Mouse (Mus musculus) liver, adult 2 months (tissue): Measurements from ENCODE around the gene Ulk3. TPM values are rescaled to one million over a fixed set of nuclear protein-coding genes. Genes with fewer than 3 reads are reported as not detected.

Experiments
- DNase-seq: peaks from one replicate; pipeline ENCODE4 v3.0.0-alpha.2; 2011; ENCODE audit warnings: low read depth, low spot score; ENCODE audit errors: extremely low read depth
- H3K27ac ChIP-seq: fragments of 200-500 bp; replicated peaks from 2 replicates; pipeline ENCODE4 v1.5.1; 2012; ENCODE audit warnings: low read depth, mild to moderate bottlenecking, control low read depth, inconsistent platforms, low read length; ENCODE audit not compliant: insufficient read depth
- H3K27me3 ChIP-seq: fragments of 200-500 bp; 2 replicates; pipeline ENCODE4 v1.6.1; 2012; ENCODE audit warnings: mild to moderate bottlenecking, moderate library complexity, low read length, inconsistent platforms; ENCODE audit not compliant: control insufficient read depth, insufficient read depth
- H3K36me3 ChIP-seq: fragments of 200-500 bp; 2 replicates; pipeline ENCODE4 v1.6.1; 2012; ENCODE audit warnings: low read length, inconsistent platforms; ENCODE audit not compliant: control insufficient read depth, insufficient read depth
- H3K4me1 ChIP-seq: fragments of 200-500 bp; 2 replicates; pipeline ENCODE4 v1.6.1; 2011; ENCODE audit warnings: low read length; ENCODE audit not compliant: control insufficient read depth, insufficient read depth
- H3K4me3 ChIP-seq: fragments of 200-500 bp; 2 replicates; pipeline ENCODE4 v1.5.1; 2011; ENCODE audit warnings: low read depth, mild to moderate bottlenecking, control low read depth, low read length, moderate library complexity; ENCODE audit not compliant: insufficient read depth
- H3K79me2 ChIP-seq: fragments of 200-500 bp; 2 replicates; pipeline ENCODE4 v1.6.1; 2012; ENCODE audit warnings: inconsistent platforms, mild to moderate bottlenecking, low read length, moderate library complexity; ENCODE audit not compliant: control insufficient read depth, insufficient read depth
- H3K9ac ChIP-seq: fragments of 200-500 bp; 2 replicates; pipeline ENCODE4 v1.6.1; 2012; ENCODE audit warnings: low read depth, mild to moderate bottlenecking, control low read depth, inconsistent platforms, low read length
- CTCF ChIP-seq: fragments of 200-500 bp; IDR thresholded peaks from 2 replicates; pipeline ENCODE4 v1.5.1; 2011; ENCODE audit warnings: low read depth, low read length, control low read depth
- POLR2A ChIP-seq: fragments of 200-500 bp; IDR thresholded peaks from 2 replicates; pipeline ENCODE4 v1.6.1; 2011; ENCODE audit warnings: low read length, control low read depth; ENCODE audit not compliant: insufficient read depth; ENCODE audit errors: extremely low read depth
- WGBS: fragments of 180-500 bp; shearing (Covaris S2); methylation state at CpG from one replicate; pipeline ENCODE4 v1.1.7; 2018; 5-methylcytosine and 5-hydroxymethylcytosine counted together
- polyA plus RNA-seq: library from polyadenylated mRNA; depleted of rRNA; stranded (reverse); fragments of >200 nt; gene quantifications from 2 replicates; pipeline ENCODE4 v1.2.3, GENCODE M21; 2012
- total RNA-seq: library from RNA; depleted of rRNA; stranded (reverse); fragments of >200 nt; gene quantifications from 2 replicates; pipeline ENCODE4 v1.2.3, GENCODE M21; 2014

The Ulk3 gene
- total and polyA plus RNA-seq, 2 experiments, result 4.5 to 16.8 TPM

- DNase-seq, result no peak
- no peaks in the 10 kb centered on the region; the same call in 1 of the 2 replicates for H3K79me2 ChIP-seq
- H3K27me3 ChIP-seq, result no peaks in the 10 kb centered on the region
- no peak overlapping the region for H3K4me3 ChIP-seq
- WGBS, result 81% methylated on average over 3 of the region's 3 CpGs
- H3K4me1 ChIP-seq, result no peaks in the 10 kb centered on the region
- H3K9ac ChIP-seq, result no peak overlapping the region
- TF ChIP-seq CTCF, result no peak
- TF ChIP-seq POLR2A, result no peak
- peaks cover 5% of the 10 kb centered on the region; the same call in 1 of the 2 replicates for H3K36me3 ChIP-seq
- no peak overlapping the region for H3K27ac ChIP-seq
These were observed 13.7 kb upstream of the Ulk3 start for GRCm38 (mm10) chr9:57575577-57575976.

DNA sequence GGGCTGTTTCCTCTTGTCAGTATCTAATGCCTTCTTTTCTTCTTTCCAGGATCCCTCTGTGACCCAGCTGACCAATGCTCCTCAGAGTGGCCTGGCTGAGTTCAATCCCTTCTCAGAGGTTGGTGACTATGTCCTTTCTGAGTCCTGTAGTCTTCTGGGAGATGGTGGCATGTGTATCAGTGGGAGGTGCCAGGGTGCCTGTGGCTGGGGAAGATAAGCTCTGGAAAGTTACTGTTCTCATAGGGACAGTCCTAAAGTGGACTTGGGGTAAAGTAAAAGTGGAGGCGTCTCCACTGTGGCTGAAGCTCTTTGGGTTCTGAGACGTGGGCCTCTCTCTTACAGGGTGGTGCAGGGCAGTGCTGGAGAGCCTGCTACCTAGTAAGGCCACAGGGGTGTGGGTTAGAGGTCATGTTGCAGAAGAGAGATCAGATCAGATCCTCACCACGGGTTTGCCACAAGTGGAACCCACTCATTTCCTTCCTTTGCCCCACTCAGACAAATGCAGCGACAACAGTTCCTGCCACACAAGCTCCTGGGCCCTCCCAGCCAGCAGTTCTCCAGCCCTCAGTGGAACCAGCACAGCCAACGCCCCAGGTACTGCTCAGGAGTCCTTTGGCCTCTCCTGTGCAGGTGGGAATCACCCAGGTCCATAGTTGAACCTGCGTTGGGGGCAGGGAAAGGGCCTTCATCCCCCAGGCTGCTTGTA, 12.0 kb upstream of the Ulk3 start:
- H3K9ac ChIP-seq, result no peak overlapping the region
- no peak for TF ChIP-seq POLR2A
- TF ChIP-seq CTCF, result no peak
- H3K27ac ChIP-seq, result no peak overlapping the region

DNA sequence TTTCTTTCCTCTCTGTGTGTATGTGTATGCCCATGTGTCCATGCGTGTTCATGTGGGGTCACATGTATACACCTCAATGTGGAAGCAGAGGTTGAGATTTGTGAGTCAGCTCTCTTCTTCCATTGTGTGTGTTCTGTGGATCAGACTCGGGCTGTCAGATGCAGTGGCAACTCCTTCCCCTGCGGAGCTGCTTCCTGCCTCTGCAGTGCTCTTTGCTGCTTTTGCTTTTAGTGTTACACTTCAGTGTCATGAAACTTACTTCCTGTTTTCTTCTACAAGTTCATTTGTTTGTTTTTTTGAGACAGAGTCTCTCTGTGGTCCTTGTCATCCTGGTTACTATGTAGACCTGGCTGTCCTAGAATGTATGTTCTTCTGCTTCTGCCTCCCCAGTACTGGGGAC, 4.3 kb upstream of the Ulk3 start:
- H3K27ac ChIP-seq, result no peak overlapping the region
- H3K27me3 ChIP-seq, result no peaks in the 10 kb centered on the region
- no peak for DNase-seq
- H3K4me1 ChIP-seq, result peaks cover 4% of the 10 kb centered on the region
- H3K9ac ChIP-seq, result no peak overlapping the region
- TF ChIP-seq POLR2A (no peak), CTCF (no peak)
- WGBS, result 80% methylated on average over 3 of the region's 3 CpGs
- H3K79me2 ChIP-seq, result no peaks in the 10 kb centered on the region
- no peak overlapping the region for H3K4me3 ChIP-seq
- peaks cover 26% of the 10 kb centered on the region; the same call in 1 of the 2 replicates for H3K36me3 ChIP-seq

More for the DNA sequence above, 12.0 kb upstream of the Ulk3 start:
- DNase-seq, result no peak
- Histone ChIP-seq H3K36me3 (peaks cover 15% of the 10 kb centered on the region; the same call in 1 of the 2 replicates), H3K27me3 (no peaks in the 10 kb centered on the region), H3K4me3 (no peak overlapping the region), H3K4me1 (no peaks in the 10 kb centered on the region), H3K79me2 (no peaks in the 10 kb centered on the region; the same call in 1 of the 2 replicates)
- 80% methylated on average over 6 of the region's 6 CpGs for WGBS

- H3K4me3 ChIP-seq, result no peak overlapping the region
- H3K9ac ChIP-seq, result no peak overlapping the region
- peaks cover 8% of the 10 kb centered on the region for H3K4me1 ChIP-seq
- H3K79me2 ChIP-seq, result no peaks in the 10 kb centered on the region
- H3K27ac ChIP-seq, result no peak overlapping the region
- 75% methylated on average over 5 of the region's 5 CpGs for WGBS
- 0 out of 2 replicates have a peak, but pooled peaks cover 2% of the 10 kb centered on the region for H3K36me3 ChIP-seq
- no peaks in the 10 kb centered on the region for H3K27me3 ChIP-seq
- TF ChIP-seq CTCF, result no peak
- no peak for TF ChIP-seq POLR2A
- DNase-seq, result no peak
These were observed 1.5 kb downstream of the Ulk3 start for GRCm38 (mm10) chr9:57590726-57591125.

DNA sequence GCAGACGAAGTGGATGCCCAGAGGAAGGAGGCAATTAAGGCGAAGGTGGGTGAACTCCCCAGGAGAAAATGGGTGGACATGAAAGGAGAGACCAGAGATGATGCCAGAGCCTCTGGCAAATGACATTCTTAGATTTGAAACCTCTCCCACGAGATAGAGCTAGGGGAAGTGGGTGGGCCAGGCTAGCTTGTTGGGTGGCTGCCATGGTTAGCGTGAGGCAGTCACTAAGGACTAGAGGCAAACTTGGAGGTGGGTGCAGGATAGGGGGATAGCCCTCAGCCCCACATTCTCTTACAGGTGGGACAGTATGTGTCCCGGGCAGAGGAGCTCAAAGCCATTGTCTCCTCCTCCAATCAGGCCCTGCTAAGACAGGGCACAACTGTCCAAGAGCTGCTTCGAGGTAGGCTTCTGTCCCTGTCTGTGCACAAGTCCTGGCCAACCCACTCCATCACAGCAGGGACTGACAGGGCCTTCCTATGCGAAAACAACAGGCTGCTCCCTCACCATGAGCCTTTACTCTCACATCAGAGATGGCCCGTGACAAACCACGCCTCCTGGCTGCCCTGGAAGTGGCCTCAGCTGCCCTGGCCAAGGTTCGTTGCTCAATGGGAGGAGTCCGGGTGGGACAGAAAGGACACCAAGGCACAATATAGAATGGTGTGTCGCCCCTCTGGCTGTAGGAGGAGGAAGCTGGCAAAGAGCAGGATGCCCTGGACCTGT, 4.4 kb downstream of the Ulk3 start:
- Histone ChIP-seq H3K4me1 (peaks cover 8% of the 10 kb centered on the region), H3K27me3 (no peaks in the 10 kb centered on the region), H3K36me3 (0 out of 2 replicates have a peak, but pooled peaks cover 2% of the 10 kb centered on the region), H3K27ac (no peak overlapping the region), H3K9ac (no peak overlapping the region), H3K79me2 (no peaks in the 10 kb centered on the region), H3K4me3 (no peak overlapping the region)
- 50% methylated on average over 12 of the region's 12 CpGs for WGBS
- TF ChIP-seq POLR2A (no peak), CTCF (no peak)
- DNase-seq, result peak; percentile 54
